10 mouse cellular contexts compared by ENCODE assay signal in genomic region chr3:58206776-58207398, GRCm38 (mm10).
DNase-seq lines count a peak whose midpoint lies in the region; ATAC-seq and TF ChIP-seq lines count a peak whose summit lies in the region.
"Had no signal": no experiment of that assay in that cellular context is flagged by ENCODE, and none has a peak within 500 bp of the region (broad histone marks: within the 10 kb centered on the region; RNA-seq: fewer than 3 reads in every experiment).

No protein-coding gene starts in this region.

- H3K4me3 ChIP-seq in gastrocnemius, adult 2 months, result no peak overlapping the region
- H3K4me3 ChIP-seq in lung, postnatal 0 days (ENCODE audit: low read depth, low read length), result no peak overlapping the region
- H3K4me3 ChIP-seq in forebrain, embryonic 13.5 days, result no peak overlapping the region
- H3K4me3 ChIP-seq: megakaryocyte, embryonic 14.5 days had no signal

- TF ChIP-seq EP300 in lung, postnatal 0 days (IDR thresholded peaks at IDR 0.05), result no peak

- ATAC-seq in lung, postnatal 0 days, result no peak
- no peak for ATAC-seq in forebrain, embryonic 13.5 days

- no peaks in the 10 kb centered on the region for H3K27me3 ChIP-seq in lung, postnatal 0 days (replicated peaks; ENCODE audit: insufficient read depth, low read length)
- no peaks in the 10 kb centered on the region for H3K27me3 ChIP-seq in forebrain, embryonic 13.5 days
- H3K27me3 ChIP-seq: megakaryocyte, embryonic 14.5 days had no signal

- no peak overlapping the region for H3K4me2 ChIP-seq in lung, postnatal 0 days (replicated peaks; ENCODE audit: low read depth, low read length)
- H3K4me2 ChIP-seq in forebrain, embryonic 13.5 days, result no peak overlapping the region

- H3K27ac ChIP-seq in gastrocnemius, adult 2 months, result peak overlapping the region; percentile 59
- H3K27ac ChIP-seq in lung, postnatal 0 days (ENCODE audit: low read length), result no peak overlapping the region
- no peak overlapping the region for H3K27ac ChIP-seq in forebrain, embryonic 13.5 days

- H3K4me1 ChIP-seq in lung, postnatal 0 days (ENCODE audit: insufficient read depth, low read depth, low read length), result no peaks in the 10 kb centered on the region
- no peaks in the 10 kb centered on the region for H3K4me1 ChIP-seq in forebrain, embryonic 13.5 days
- H3K4me1 ChIP-seq: megakaryocyte, embryonic 14.5 days had no signal

- no peaks in the 10 kb centered on the region for H3K9me3 ChIP-seq in lung, postnatal 0 days (ENCODE audit: low read length)
- peaks cover 5% of the 10 kb centered on the region; the same call in 1 of the 2 replicates for H3K9me3 ChIP-seq in forebrain, embryonic 13.5 days (replicated peaks)

- DNase-seq in gastrocnemius, adult 2 months, result no peak
- DNase-seq in gastrocnemius, adult 8-10 months (ENCODE audit: low spot score in 2 of 2), result no peak
- peak; percentile 16 for DNase-seq in lung, postnatal 0 days (ENCODE audit: low spot score)
- no peak for DNase-seq in lung, postnatal 4 days
- DNase-seq in adrenal gland, postnatal 36 days, result peak; percentile 5 to 13
- DNase-seq in kidney, adult 9 months, result peak; percentile 38
- DNase-seq in neural tube, embryonic 10.5 days (ENCODE audit: extremely low spot score, low spot score), result no peak
- DNase-seq: liver had no signal

- no peak for TF ChIP-seq CTCF in gastrocnemius, adult 2 months (IDR thresholded peaks at IDR 0.05)
- no peak for TF ChIP-seq CTCF in lung, postnatal 0 days (IDR thresholded peaks at IDR 0.05)

- 52% methylated on average over 5 of the region's 5 CpGs for WGBS in lung, postnatal 0 days
- 63% methylated on average over 5 of the region's 5 CpGs for WGBS in forebrain, embryonic 13.5 days

- intact Hi-C loops in gastrocnemius, adult 2 months (cut with DNase I), result no loop called here

- no peaks in the 10 kb centered on the region for H3K36me3 ChIP-seq in lung, postnatal 0 days (ENCODE audit: insufficient read depth, low read length)
- no peaks in the 10 kb centered on the region for H3K36me3 ChIP-seq in forebrain, embryonic 13.5 days (ENCODE audit: poor library complexity, severe bottlenecking)

- no peak overlapping the region for H3K9ac ChIP-seq in lung, postnatal 0 days (replicated peaks; ENCODE audit: low read depth)
- no peak overlapping the region for H3K9ac ChIP-seq in forebrain, embryonic 13.5 days

Comparison
In these comparisons a context has a peak if more than half of its experiments do, and no peak if none do; other contexts are left out.
1. DNase-seq: peak in lung, postnatal 0 days (single experiment), adrenal gland, postnatal 36 days (2 of 2) and kidney, adult 9 months (single experiment); none in gastrocnemius, adult 2 months (single experiment), gastrocnemius, adult 8-10 months (0 of 2), lung, postnatal 4 days (0 of 2) and neural tube, embryonic 10.5 days (single experiment).